Mouse (Mus musculus) layer of hippocampus, adult 11-12 months (tissue): ENCODE data around the gene Rab20.
A peak's percentile ranks its signal among the peaks of the same experiment; 100 is the strongest.

Experiments
- DNase-seq: peaks from one replicate; pipeline ENCODE4 v3.0.0; 2022; ENCODE audit warnings: low spot score

The Rab20 gene

GRCm38 (mm10) chr8:11452974-11453373, 25.5 kb downstream of the Rab20 start:
- no peak for DNase-seq

- DNase-seq: no peak
Measured at GRCm38 (mm10) chr8:11452559-11452958, 26.0 kb downstream of the Rab20 start.

- DNase-seq: no peak
Measured at GRCm38 (mm10) chr8:11452152-11452551, 26.4 kb downstream of the Rab20 start.

GRCm38 (mm10) chr8:11450184-11451113, 28.1 kb downstream of the Rab20 start:
- DNase-seq: peak; percentile 29

GRCm38 (mm10) chr8:11447910-11448570, 30.5 kb downstream of the Rab20 start:
- no peak for DNase-seq

- DNase-seq: no peak
Measured at GRCm38 (mm10) chr8:11445790-11446189, 32.7 kb downstream of the Rab20 start.

GRCm38 (mm10) chr8:11444216-11444615, 34.3 kb downstream of the Rab20 start:
- no peak for DNase-seq

GRCm38 (mm10) chr8:11443611-11444010, 34.9 kb downstream of the Rab20 start:
- no peak for DNase-seq

- no peak for DNase-seq
Measured at GRCm38 (mm10) chr8:11441291-11441690, 37.2 kb downstream of the Rab20 start.

- DNase-seq: peak; percentile 29
Measured at GRCm38 (mm10) chr8:11437862-11438261, 40.6 kb downstream of the Rab20 start.

GRCm38 (mm10) chr8:11430688-11431087, 47.8 kb downstream of the Rab20 start:
- DNase-seq: no peak

GRCm38 (mm10) chr8:11423091-11423490, 55.4 kb downstream of the Rab20 start:
- DNase-seq: no peak

GRCm38 (mm10) chr8:11421968-11422367, 56.5 kb downstream of the Rab20 start:
- DNase-seq: no peak

GRCm38 (mm10) chr8:11421105-11421504, 57.4 kb downstream of the Rab20 start:
- DNase-seq: peak; percentile 51

GRCm38 (mm10) chr8:11419645-11420044, 58.9 kb downstream of the Rab20 start:
- peak; percentile 48 for DNase-seq

- peak; percentile 83 for DNase-seq
Measured at GRCm38 (mm10) chr8:11419232-11419631, 59.3 kb downstream of the Rab20 start.

- DNase-seq: peak; percentile 56
Measured at GRCm38 (mm10) chr8:11417762-11418161, 60.7 kb downstream of the Rab20 start.

GRCm38 (mm10) chr8:11415089-11415488, 63.4 kb downstream of the Rab20 start:
- DNase-seq: no peak

- peak; percentile 62 for DNase-seq
Measured at GRCm38 (mm10) chr8:11414304-11414703, 64.2 kb downstream of the Rab20 start.

GRCm38 (mm10) chr8:11412450-11412849, 66.1 kb downstream of the Rab20 start:
- no peak for DNase-seq

GRCm38 (mm10) chr8:11411504-11412124, 66.9 kb downstream of the Rab20 start:
- DNase-seq: no peak

- DNase-seq: peak; percentile 53
Measured at GRCm38 (mm10) chr8:11405722-11406481, 72.6 kb downstream of the Rab20 start.
